In the genomic region with DNA sequence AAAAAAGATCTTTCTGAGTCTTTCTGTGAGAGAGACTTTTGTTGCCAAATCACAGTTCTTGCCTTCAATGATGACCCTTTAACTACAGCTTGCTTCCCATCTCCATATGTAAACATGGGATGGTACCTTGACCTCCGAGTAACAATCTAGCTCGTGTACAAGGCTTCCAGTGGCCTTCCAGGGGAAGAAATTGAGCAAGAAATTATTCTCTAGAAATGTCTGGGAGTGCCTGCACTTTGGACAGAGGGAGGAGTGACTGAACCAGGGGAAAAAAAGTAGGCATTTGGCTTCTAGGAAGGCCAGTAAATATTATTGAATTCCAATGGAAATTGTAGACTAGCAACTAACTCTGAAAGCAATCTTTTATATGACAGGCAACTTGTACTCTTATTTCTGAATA, we compare ENCODE assay signal across 11 mouse cellular contexts.
"Had no signal": no experiment of that assay in that cellular context is flagged by ENCODE, and none has a peak within 500 bp of the region (broad histone marks: within the 10 kb centered on the region; RNA-seq: fewer than 3 reads in every experiment).

No protein-coding gene starts in this region.

- H3K4me1 ChIP-seq: liver, embryonic 13.5 days had no signal

- H3K36me3 ChIP-seq: limb, embryonic 15.5 days; liver, embryonic 13.5 days; midbrain, embryonic 13.5 days; neural tube, embryonic 15.5 days had no signal

- H3K4me3 ChIP-seq: left cerebral cortex, adult 2 months; limb, embryonic 15.5 days; liver, embryonic 13.5 days; midbrain, embryonic 13.5 days; myocyte; neural tube, embryonic 15.5 days had no signal

- H3K27me3 ChIP-seq: limb, embryonic 15.5 days; liver, embryonic 13.5 days; midbrain, embryonic 13.5 days; neural tube, embryonic 15.5 days had no signal

- H3K27ac ChIP-seq: left cerebral cortex, adult 2 months; limb, embryonic 15.5 days; liver, embryonic 13.5 days; midbrain, embryonic 13.5 days; neural tube, embryonic 15.5 days; stomach, postnatal 0 days had no signal

- H3K9ac ChIP-seq: hindbrain, embryonic 14.5 days; limb, embryonic 15.5 days; liver, embryonic 13.5 days; midbrain, embryonic 13.5 days; neural tube, embryonic 15.5 days had no signal

- H3K4me2 ChIP-seq: hindbrain, embryonic 14.5 days; limb, embryonic 15.5 days; liver, embryonic 13.5 days; midbrain, embryonic 13.5 days; neural tube, embryonic 15.5 days had no signal

- H3K9me3 ChIP-seq: limb, embryonic 15.5 days; liver, embryonic 13.5 days; midbrain, embryonic 13.5 days; neural tube, embryonic 15.5 days had no signal

- DNase-seq: liver, embryonic 13.5 days; lung, adult 18-20 months; right cerebral cortex, adult 18-20 months; right cerebral cortex, postnatal 25 days had no signal

- ATAC-seq: midbrain, embryonic 13.5 days had no signal
